Mouse (Mus musculus) thymus, postnatal 10 days (tissue): Measurements from ENCODE around the gene Ezh1.
A peak's percentile ranks its signal among the peaks of the same experiment; 100 is the strongest.
"Not testable (repeated sequence)": the region's sequence is repeated elsewhere in the genome, so short reads cannot be mapped to it uniquely, and the experiment has no call there.

Experiments used
- DNase-seq, 2 experiments: peaks; one replicate each; pipeline ENCODE4 v3.0.0; 2021; ENCODE audit warnings: low spot score in 2 of 2

Ezh1 gene

DNA sequence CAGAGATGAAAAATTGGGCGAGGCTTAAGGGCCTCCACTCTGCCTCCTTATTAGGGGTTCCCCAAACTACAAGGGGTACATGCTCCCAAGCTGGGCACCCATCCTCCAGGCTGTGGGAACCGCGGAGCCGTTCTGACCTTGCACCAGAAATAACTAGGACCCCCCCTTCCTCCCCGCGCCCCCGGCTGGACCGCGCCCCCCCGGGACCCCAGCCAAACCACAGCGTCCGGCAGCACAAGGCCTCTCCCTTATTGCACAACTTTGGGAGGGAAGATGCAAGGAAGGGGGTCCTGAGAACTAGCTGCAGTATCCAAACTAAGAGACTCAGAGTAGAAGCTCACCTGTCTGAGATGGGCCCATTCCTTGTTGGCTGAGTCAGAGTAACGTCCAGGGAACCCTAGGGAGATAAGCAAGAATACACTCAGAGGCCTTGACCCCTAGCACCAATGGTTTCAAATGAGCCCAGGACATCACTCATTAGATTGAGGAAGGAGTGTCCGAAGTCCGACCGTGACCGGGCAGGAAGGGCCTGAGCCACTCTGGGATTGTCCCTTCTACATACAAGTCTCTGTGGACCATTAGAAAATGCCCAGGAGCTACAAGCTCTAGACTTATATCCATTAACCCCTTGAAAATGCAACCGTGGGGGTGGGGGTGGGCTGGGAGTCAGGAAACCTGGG, 57.8 kb downstream of the Ezh1 start:
- no peak for DNase-seq

- no peak for DNase-seq
Observed at GRCm38 (mm10) chr11:101167963-101168300, 58.3 kb downstream of the Ezh1 start.

GRCm38 (mm10) chr11:101167211-101167962, 58.9 kb downstream of the Ezh1 start:
- DNase-seq: no peak

DNA sequence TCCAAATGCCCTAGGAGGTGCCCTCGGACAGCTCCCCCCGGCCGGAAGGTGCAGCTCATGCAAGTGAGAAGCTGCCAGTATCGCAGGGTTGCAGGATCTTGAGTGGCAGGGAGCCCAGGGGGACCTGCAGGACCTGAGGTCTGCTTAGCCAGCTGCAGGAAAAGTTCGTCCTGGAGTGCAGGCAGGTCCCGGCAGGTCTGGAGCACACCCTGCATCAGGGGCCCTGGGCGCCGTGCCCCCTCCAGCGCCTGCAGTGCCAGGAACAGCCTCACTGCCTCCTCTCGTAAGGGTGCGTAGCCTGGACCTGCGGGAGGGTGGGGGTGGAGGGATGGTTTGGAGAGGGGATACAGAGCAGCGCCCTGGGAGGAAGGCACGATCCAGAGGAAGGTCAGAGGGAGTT, 59.9 kb downstream of the Ezh1 start:
- no peak for DNase-seq

DNA sequence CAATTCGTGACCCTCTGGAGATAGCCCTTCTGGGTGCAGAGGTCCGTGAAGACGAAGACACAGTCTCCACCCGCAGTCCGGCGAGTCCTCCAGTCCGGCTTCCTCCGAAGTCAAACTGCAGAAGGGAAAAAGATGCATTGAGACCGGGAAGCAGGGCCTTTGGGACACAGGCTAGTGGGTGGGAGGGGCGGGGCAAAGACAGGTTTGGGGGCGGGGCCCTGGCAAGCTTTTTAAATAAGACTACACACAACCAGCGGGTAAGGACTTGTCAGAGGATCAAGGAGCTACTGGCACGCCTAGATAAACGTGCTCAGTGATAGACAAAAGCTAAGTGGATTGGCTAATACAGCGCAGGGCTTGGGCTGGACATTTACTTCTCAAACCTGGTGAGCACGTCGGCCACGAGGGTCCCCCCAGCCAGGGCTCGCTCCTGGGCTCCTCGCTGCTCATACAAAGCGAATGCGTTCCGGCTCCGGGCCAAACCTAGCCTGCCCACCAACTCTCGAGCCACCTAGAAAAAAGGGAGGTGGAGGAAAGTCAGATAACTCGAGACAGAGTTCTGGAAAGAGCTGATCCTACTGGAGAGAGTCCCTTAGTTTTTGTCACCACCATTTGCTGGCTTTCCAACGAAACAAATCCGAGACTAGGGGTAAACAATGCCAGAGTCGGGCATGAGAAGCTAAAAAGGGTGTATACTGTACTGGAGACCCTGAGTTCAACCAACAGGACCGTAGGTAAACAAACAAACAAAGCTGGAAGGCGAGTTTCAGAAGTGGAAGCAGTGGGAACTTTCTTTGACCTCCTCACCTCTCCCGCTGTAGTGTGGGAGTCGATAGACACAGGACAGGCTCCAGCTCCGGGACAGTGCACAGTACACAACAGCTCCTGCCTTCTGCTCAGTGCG, 61.3 kb downstream of the Ezh1 start:
- DNase-seq: no peak

- DNase-seq: peak in 1 of 2 experiments; percentile 33
Observed at GRCm38 (mm10) chr11:101164351-101164665, 62.0 kb downstream of the Ezh1 start.

DNA sequence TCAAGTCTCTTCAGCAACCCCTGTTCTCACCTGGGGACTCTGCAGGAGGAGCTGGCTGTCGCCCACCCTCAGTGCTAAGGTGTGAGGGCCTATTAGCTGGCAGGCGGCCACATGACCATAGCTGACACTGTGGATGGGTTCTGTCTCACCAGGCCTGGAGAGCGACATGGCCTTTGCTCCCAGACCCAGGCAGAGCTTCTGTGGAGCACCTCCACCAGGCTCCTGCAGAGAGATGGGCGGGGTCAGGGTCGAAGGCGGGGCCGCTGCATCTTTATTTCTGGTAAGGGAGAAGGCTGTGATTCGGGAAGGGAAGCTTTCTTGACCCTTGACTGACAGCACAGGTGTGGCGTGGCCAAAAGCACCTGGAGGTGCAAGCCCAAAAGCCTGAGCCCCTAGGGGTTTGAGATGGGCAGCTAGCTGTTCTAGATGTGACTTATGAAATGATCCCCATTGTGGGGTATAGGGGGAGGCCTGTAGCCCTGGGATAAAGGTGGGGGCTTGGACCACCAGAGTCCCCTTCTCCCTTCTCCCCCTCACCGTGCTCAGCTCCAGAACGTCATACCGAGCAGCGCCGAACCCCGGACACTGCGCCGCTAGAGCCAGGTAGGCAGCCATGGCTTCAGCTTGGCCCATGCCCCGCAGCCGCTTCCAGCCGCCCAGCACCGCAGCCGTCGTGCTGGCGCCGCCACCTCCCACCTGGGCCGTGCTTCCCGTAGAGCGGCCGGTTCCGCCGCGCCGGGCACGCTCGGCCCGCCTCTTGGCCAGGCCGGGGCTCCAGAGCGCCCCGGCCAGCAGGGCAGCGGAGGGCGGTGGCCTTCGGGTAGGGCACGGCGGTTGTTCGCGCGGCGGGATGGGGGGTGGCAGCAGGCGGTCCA, 62.5 kb downstream of the Ezh1 start:
- no peak for DNase-seq

DNA sequence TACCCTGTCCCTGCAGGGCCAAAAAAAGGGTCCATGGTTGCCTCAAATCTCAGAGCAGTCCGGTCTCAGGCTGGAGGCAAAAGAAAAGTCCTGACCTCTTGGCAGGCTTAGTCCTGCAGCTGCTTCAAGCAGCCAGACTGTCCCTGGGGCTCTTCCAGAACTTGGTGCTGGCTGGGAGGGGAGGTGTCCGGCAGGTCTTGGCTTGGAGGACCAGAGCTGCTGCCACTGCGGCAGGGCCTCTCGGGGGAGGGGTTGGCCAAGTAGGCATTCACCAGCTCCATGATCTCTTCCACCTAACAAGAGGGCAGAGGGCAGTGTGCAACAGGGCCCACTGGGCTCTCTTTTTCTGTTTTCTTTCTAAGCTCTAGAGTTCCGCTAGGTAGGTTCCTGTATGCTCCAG, 63.5 kb downstream of the Ezh1 start:
- no peak for DNase-seq

DNA sequence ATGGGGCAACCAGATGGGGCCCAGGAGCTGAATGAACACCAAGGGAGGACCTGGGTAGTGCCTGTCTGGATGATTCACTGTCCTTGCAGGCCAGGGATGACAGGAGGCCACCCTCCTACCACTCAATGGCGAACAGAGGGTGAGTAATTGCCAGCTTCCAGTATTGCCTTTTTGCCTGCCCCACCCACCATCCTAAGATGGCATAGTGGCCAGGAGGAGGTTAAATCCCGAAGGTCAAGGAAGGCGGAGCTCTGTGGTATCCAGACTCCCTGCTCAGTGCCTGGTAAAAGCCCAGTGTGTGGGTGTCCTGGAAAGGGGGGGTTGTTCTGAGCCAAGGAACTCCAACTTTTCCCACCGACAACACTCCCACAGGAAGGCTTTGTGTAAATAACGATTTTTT, 64.0 kb downstream of the Ezh1 start:
- no peak for DNase-seq

DNA sequence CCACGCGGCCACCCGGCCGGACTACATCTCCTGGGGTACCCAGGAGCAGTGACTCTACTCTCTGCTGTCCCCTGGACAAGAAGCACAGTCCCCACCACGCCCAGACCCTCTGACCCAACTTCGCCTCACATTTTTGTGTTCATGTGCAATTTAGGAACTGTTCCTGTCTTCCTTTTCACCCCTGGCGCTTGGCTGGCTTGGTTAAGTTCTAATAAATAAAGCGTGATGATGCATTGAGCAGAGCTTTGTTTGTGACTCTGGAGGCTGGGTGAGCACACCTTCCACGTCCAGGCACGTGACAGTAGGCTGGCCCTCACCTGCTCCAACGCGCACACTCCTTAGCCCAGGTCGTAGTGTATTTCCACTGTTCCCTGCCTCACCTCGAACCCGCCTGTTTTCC, 64.7 kb downstream of the Ezh1 start:
- DNase-seq: no peak

- not testable (repeated sequence) for DNase-seq
Observed at GRCm38 (mm10) chr11:101160981-101161505, 65.2 kb downstream of the Ezh1 start.

- DNase-seq: not testable (repeated sequence)
Observed at GRCm38 (mm10) chr11:101160151-101160550, 66.1 kb downstream of the Ezh1 start.

DNA sequence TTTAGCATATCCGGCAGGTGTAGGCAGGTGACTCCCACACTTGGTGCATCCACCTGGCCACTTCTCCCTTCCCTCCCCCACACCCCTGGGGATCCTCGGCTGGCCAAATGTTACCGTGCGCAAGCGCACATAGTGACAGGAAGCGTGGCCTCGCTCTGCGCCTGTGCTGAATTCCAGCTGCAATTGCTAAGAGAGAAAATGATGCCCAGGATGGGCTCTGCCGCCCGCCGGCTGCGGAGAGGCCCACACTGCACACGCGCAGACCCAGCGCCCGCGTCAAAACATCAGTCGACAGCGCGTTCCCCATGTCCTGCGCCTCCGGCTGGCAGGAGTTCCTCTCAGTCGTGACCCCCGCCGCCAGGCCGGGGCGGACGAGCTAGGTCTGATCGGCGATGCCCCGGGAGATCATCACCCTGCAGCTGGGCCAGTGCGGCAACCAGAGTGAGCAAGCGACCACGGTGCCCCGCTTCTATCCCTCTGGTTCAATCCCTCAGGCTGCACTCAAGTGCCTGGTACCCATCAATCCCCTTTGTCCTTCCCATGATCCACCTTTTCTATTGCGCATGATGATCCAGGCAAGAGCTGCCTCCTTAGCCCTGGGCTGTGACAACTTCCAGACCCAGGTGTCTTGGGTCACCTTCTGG, 70.4 kb downstream of the Ezh1 start, which contains the start of gene Tubg2:
Gene Tubg2, plus strand, starts transcription at position 180 of the 644 bp plus-strand sequence.
- DNase-seq: peak; percentile 48 to 55

GRCm38 (mm10) chr11:101155151-101155550, 71.1 kb downstream of the Ezh1 start:
- DNase-seq: no peak

DNA sequence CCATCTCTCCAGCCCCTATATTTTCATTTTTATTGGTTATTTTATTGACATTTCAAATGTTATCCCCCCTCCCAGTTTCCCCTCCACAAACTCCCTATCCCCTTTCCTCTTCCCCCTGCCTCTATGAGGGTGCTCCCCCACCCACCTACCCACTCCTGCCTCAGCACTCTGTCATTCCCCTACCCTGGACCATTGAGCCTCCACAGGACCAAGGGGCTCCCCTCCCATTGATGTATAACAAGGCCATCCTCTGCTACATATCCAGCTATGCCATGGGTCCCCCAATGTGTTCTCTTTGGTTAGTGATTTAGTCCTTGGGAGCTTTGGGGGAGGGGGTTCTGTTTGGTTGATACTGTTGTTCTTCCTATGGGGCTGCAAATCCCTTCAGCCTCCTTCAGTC, 71.6 kb downstream of the Ezh1 start:
- no peak for DNase-seq

- DNase-seq: no peak
Observed at GRCm38 (mm10) chr11:101152825-101153224, 73.4 kb downstream of the Ezh1 start.

GRCm38 (mm10) chr11:101151063-101151462, 75.2 kb downstream of the Ezh1 start:
- DNase-seq: no peak

GRCm38 (mm10) chr11:101149178-101150105, 76.8 kb downstream of the Ezh1 start:
- no peak for DNase-seq

- no peak for DNase-seq
Observed at GRCm38 (mm10) chr11:101148751-101149150, 77.5 kb downstream of the Ezh1 start.

GRCm38 (mm10) chr11:101146377-101146776, 79.9 kb downstream of the Ezh1 start:
- no peak for DNase-seq
